Mouse (Mus musculus): ENCODE data around the gene Gimap3. TPM values are rescaled to one million over a fixed set of nuclear protein-coding genes. Genes with fewer than 3 reads are reported as not detected.

Gimap3 gene
- polyA plus RNA-seq, 1 experiment from 2014 or later, result not detected

GRCm38 (mm10) chr6:48785601-48786000 is 14.9 kb upstream of the Gimap3 start:
- no peak overlapping the region for H3K4me3 ChIP-seq (ENCODE audit: low read depth, low read length)
- H3K4me1 ChIP-seq (ENCODE audit: control insufficient read depth, insufficient read depth, low read length), result no peaks in the 10 kb centered on the region
- WGBS, result 79% methylated on average over 2 of the region's 2 CpGs
- ATAC-seq (ENCODE audit: low read depth), result no peak
- no peak overlapping the region for H3K4me2 ChIP-seq (ENCODE audit: low read depth, low read length)
- H3K27ac ChIP-seq (ENCODE audit: low read depth, low read length), result no peak overlapping the region
- no peaks in the 10 kb centered on the region for H3K36me3 ChIP-seq (ENCODE audit: control insufficient read depth, insufficient read depth, low read length)
- no peaks in the 10 kb centered on the region for H3K9me3 ChIP-seq (ENCODE audit: control insufficient read depth, low read length)
- no peaks in the 10 kb centered on the region for H3K27me3 ChIP-seq (ENCODE audit: control insufficient read depth, insufficient read depth, low read length)
- H3K9ac ChIP-seq (replicated peaks; ENCODE audit: low read depth, low read length), result no peak overlapping the region

- ATAC-seq (ENCODE audit: low read depth), result no peak
- H3K9me3 ChIP-seq (ENCODE audit: control insufficient read depth, low read length), result no peaks in the 10 kb centered on the region
- H3K4me3 ChIP-seq (ENCODE audit: low read depth, low read length), result no peak overlapping the region
- H3K36me3 ChIP-seq (ENCODE audit: control insufficient read depth, insufficient read depth, low read length), result no peaks in the 10 kb centered on the region
- H3K27me3 ChIP-seq (ENCODE audit: control insufficient read depth, insufficient read depth, low read length), result no peaks in the 10 kb centered on the region
- no peak overlapping the region for H3K4me2 ChIP-seq (ENCODE audit: low read depth, low read length)
- no peak overlapping the region for H3K9ac ChIP-seq (replicated peaks; ENCODE audit: low read depth, low read length)
- H3K27ac ChIP-seq (ENCODE audit: low read depth, low read length), result no peak overlapping the region
- WGBS, result 76% methylated on average over 1 of the region's 1 CpGs
- no peaks in the 10 kb centered on the region for H3K4me1 ChIP-seq (ENCODE audit: control insufficient read depth, insufficient read depth, low read length)
Measured at GRCm38 (mm10) chr6:48785189-48785588, 14.5 kb upstream of the Gimap3 start.

GRCm38 (mm10) chr6:48784406-48784805 is 13.8 kb upstream of the Gimap3 start:
- WGBS, result 82% methylated on average over 1 of the region's 1 CpGs
- Histone ChIP-seq H3K4me2 (ENCODE audit: low read depth, low read length) (no peak overlapping the region), H3K27me3 (ENCODE audit: control insufficient read depth, insufficient read depth, low read length) (no peaks in the 10 kb centered on the region), H3K4me1 (ENCODE audit: control insufficient read depth, insufficient read depth, low read length) (no peaks in the 10 kb centered on the region), H3K27ac (ENCODE audit: low read depth, low read length) (no peak overlapping the region), H3K9ac (replicated peaks; ENCODE audit: low read depth, low read length) (no peak overlapping the region), H3K36me3 (ENCODE audit: control insufficient read depth, insufficient read depth, low read length) (no peaks in the 10 kb centered on the region), H3K9me3 (ENCODE audit: control insufficient read depth, low read length) (no peaks in the 10 kb centered on the region), H3K4me3 (ENCODE audit: low read depth, low read length) (no peak overlapping the region)
- ATAC-seq (ENCODE audit: low read depth), result no peak

- no peaks in the 10 kb centered on the region for H3K4me1 ChIP-seq (ENCODE audit: control insufficient read depth, insufficient read depth, low read length)
- ATAC-seq (ENCODE audit: low read depth), result peak; percentile 86
- WGBS, result 12% methylated on average over 8 of the region's 8 CpGs
Measured at GRCm38 (mm10) chr6:48772030-48772429, 1.4 kb upstream of the Gimap3 start.

GRCm38 (mm10) chr6:48768933-48769332 is 1.7 kb downstream of the Gimap3 start:
- no peak overlapping the region for H3K4me3 ChIP-seq (ENCODE audit: low read depth, low read length)
- 91% methylated on average over 3 of the region's 3 CpGs for WGBS
- H3K27ac ChIP-seq (ENCODE audit: low read depth, low read length), result no peak overlapping the region
- no peaks in the 10 kb centered on the region for H3K27me3 ChIP-seq (ENCODE audit: control insufficient read depth, insufficient read depth, low read length)
- H3K9me3 ChIP-seq (ENCODE audit: control insufficient read depth, low read length), result no peaks in the 10 kb centered on the region
- H3K9ac ChIP-seq (replicated peaks; ENCODE audit: low read depth, low read length), result no peak overlapping the region
- no peaks in the 10 kb centered on the region for H3K4me1 ChIP-seq (ENCODE audit: control insufficient read depth, insufficient read depth, low read length)
- no peak overlapping the region for H3K4me2 ChIP-seq (ENCODE audit: low read depth, low read length)
- H3K36me3 ChIP-seq (ENCODE audit: control insufficient read depth, insufficient read depth, low read length), result no peaks in the 10 kb centered on the region
- ATAC-seq (ENCODE audit: low read depth), result no peak

More at GRCm38 (mm10) chr6:48772030-48772429, 1.4 kb upstream of the Gimap3 start:
- H3K27ac ChIP-seq (ENCODE audit: low read depth, low read length), result no peak overlapping the region
- no peaks in the 10 kb centered on the region for H3K36me3 ChIP-seq (ENCODE audit: control insufficient read depth, insufficient read depth, low read length)
- no peaks in the 10 kb centered on the region for H3K9me3 ChIP-seq (ENCODE audit: control insufficient read depth, low read length)
- no peaks in the 10 kb centered on the region for H3K27me3 ChIP-seq (ENCODE audit: control insufficient read depth, insufficient read depth, low read length)
- H3K4me2 ChIP-seq (ENCODE audit: low read depth, low read length), result no peak overlapping the region
- no peak overlapping the region for H3K4me3 ChIP-seq (ENCODE audit: low read depth, low read length)
- H3K9ac ChIP-seq (replicated peaks; ENCODE audit: low read depth, low read length), result no peak overlapping the region

GRCm38 (mm10) chr6:48768178-48768869 is 2.3 kb downstream of the Gimap3 start:
- H3K9ac ChIP-seq (replicated peaks; ENCODE audit: low read depth, low read length), result no peak overlapping the region
- ATAC-seq (ENCODE audit: low read depth), result no peak

GRCm38 (mm10) chr6:48764496-48764895 is 6.2 kb downstream of the Gimap3 start:
- Histone ChIP-seq H3K9me3 (ENCODE audit: control insufficient read depth, low read length) (no peaks in the 10 kb centered on the region), H3K36me3 (ENCODE audit: control insufficient read depth, insufficient read depth, low read length) (no peaks in the 10 kb centered on the region), H3K27me3 (ENCODE audit: control insufficient read depth, insufficient read depth, low read length) (no peaks in the 10 kb centered on the region), H3K27ac (ENCODE audit: low read depth, low read length) (no peak overlapping the region), H3K9ac (replicated peaks; ENCODE audit: low read depth, low read length) (no peak overlapping the region), H3K4me1 (ENCODE audit: control insufficient read depth, insufficient read depth, low read length) (no peaks in the 10 kb centered on the region), H3K4me2 (ENCODE audit: low read depth, low read length) (no peak overlapping the region), H3K4me3 (ENCODE audit: low read depth, low read length) (no peak overlapping the region)
- WGBS, result 95% methylated on average over 10 of the region's 10 CpGs
- no peak for ATAC-seq (ENCODE audit: low read depth)

More at GRCm38 (mm10) chr6:48768178-48768869, 2.3 kb downstream of the Gimap3 start:
- Histone ChIP-seq H3K27ac (ENCODE audit: low read depth, low read length) (no peak overlapping the region), H3K9me3 (ENCODE audit: control insufficient read depth, low read length) (no peaks in the 10 kb centered on the region), H3K4me1 (ENCODE audit: control insufficient read depth, insufficient read depth, low read length) (no peaks in the 10 kb centered on the region), H3K4me2 (ENCODE audit: low read depth, low read length) (no peak overlapping the region), H3K36me3 (ENCODE audit: control insufficient read depth, insufficient read depth, low read length) (no peaks in the 10 kb centered on the region), H3K4me3 (ENCODE audit: low read depth, low read length) (no peak overlapping the region), H3K27me3 (ENCODE audit: control insufficient read depth, insufficient read depth, low read length) (no peaks in the 10 kb centered on the region)
- WGBS, result 75% methylated on average over 9 of the region's 9 CpGs

- Histone ChIP-seq H3K9me3 (ENCODE audit: control insufficient read depth, low read length) (no peaks in the 10 kb centered on the region), H3K4me3 (ENCODE audit: low read depth, low read length) (no peak overlapping the region), H3K27ac (ENCODE audit: low read depth, low read length) (no peak overlapping the region), H3K4me1 (ENCODE audit: control insufficient read depth, insufficient read depth, low read length) (no peaks in the 10 kb centered on the region), H3K27me3 (ENCODE audit: control insufficient read depth, insufficient read depth, low read length) (no peaks in the 10 kb centered on the region), H3K9ac (replicated peaks; ENCODE audit: low read depth, low read length) (no peak overlapping the region), H3K36me3 (ENCODE audit: control insufficient read depth, insufficient read depth, low read length) (no peaks in the 10 kb centered on the region), H3K4me2 (ENCODE audit: low read depth, low read length) (no peak overlapping the region)
- ATAC-seq (ENCODE audit: low read depth), result peak; percentile 24
- 62% methylated on average over 7 of the region's 7 CpGs for WGBS
Measured at GRCm38 (mm10) chr6:48763567-48764270, 6.9 kb downstream of the Gimap3 start.
